Mouse (Mus musculus) splenic B cell, adult 2 months (primary cell): ENCODE data around the gene Nxpe4.
"Not testable (repeated sequence)": the region's sequence is repeated elsewhere in the genome, so short reads cannot be mapped to it uniquely, and the experiment has no call there.

ENCODE experiments used
- DNase-seq: peaks from one replicate; pipeline ENCODE4 v3.0.0-alpha.2; 2011; ENCODE audit warnings: low read depth, low spot score
- H3K27me3 ChIP-seq: 2 replicates; pipeline ENCODE4 v1.6.1; 2012; ENCODE audit warnings: mild to moderate bottlenecking, low read length, moderate library complexity, mixed read lengths; ENCODE audit not compliant: control insufficient read depth, poor library complexity, insufficient read depth, severe bottlenecking
- H3K36me3 ChIP-seq: 2 replicates; pipeline ENCODE4 v1.6.1; 2012; ENCODE audit warnings: mild to moderate bottlenecking, low read length, moderate library complexity, mixed read lengths; ENCODE audit not compliant: control insufficient read depth, poor library complexity, insufficient read depth, severe bottlenecking

The Nxpe4 gene

DNA sequence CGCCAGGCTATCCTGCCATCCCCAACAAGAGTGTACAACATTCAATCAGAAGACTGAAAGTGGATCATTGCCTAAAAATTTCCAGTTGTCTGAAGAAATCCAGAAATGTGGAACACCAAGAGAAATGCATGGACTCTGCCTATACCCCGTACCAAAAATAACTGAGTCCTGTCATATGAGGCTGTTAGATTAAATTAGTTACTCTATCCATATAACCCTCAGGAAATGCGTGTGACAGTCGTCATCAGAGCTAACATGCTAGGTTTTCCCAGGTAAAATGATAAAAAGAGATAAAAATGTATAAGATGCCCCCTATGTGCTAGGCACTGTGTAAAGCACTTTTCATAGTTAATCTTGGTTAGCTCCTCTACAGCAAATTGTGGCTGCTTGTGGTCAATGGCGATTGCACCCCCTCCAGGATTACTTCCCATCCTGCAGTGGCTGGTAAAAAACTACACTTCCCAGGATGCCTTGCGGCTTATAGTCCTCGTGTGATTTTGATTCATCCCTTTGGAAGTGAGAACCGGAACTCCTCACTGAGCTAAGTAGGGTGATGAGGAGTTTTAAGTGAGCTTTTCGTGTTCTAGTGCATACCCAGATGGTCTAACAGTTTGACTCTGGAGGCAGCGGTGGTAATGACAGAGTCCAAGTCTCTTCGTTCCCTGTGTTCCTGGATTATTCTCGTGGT, at the start of gene Nxpe4:
Gene Nxpe4 (plus strand): TSS at position 519 of the 688 bp plus-strand sequence.
- DNase-seq: no peak
- H3K36me3 ChIP-seq: no peaks in the 10 kb centered on the region
- H3K27me3 ChIP-seq: no peaks in the 10 kb centered on the region

DNA sequence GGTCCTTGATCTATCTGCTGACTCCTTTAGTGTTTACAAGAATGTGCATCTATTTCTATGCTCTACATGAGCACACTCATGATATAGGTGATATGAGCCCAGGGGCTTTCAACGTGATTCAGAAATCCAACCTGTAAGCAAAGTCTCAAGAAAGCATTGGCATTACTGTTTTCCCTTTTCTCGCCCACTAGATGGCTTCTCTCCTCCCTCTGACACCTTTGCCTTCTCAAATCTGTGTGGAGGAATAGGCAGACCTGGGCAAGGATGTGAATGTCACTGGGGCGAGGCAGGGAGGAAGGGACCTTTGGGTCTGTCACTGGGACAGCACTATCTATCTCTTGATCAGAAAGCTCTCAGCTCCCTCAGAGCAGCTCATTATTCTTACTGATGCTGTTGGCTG, 35.0 kb upstream of the Nxpe4 start:
- Histone ChIP-seq H3K36me3 (no peaks in the 10 kb centered on the region), H3K27me3 (no peaks in the 10 kb centered on the region; the same call in 1 of the 2 replicates)
- no peak for DNase-seq

DNA sequence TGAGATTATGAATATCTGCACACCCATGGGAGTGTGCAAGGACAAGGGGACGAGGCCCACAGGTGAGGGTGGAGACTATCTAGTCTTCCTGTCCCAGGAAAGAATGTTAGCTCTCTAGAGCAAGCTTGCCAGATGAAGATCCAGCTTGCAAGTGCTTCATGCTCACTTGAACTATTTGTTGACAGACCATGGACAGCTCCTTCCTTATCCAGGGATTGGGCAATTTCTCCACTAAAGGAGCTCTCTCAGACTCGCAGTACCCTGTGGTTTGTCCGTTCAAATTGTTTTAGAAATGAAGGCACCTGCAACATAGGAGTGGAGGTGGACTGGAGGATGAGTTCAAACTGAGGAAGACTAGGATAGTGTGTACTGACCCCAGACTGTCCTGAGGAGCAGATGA, 24.3 kb upstream of the Nxpe4 start:
- no peak for DNase-seq
- Histone ChIP-seq H3K27me3 (no peaks in the 10 kb centered on the region), H3K36me3 (no peaks in the 10 kb centered on the region)

DNA sequence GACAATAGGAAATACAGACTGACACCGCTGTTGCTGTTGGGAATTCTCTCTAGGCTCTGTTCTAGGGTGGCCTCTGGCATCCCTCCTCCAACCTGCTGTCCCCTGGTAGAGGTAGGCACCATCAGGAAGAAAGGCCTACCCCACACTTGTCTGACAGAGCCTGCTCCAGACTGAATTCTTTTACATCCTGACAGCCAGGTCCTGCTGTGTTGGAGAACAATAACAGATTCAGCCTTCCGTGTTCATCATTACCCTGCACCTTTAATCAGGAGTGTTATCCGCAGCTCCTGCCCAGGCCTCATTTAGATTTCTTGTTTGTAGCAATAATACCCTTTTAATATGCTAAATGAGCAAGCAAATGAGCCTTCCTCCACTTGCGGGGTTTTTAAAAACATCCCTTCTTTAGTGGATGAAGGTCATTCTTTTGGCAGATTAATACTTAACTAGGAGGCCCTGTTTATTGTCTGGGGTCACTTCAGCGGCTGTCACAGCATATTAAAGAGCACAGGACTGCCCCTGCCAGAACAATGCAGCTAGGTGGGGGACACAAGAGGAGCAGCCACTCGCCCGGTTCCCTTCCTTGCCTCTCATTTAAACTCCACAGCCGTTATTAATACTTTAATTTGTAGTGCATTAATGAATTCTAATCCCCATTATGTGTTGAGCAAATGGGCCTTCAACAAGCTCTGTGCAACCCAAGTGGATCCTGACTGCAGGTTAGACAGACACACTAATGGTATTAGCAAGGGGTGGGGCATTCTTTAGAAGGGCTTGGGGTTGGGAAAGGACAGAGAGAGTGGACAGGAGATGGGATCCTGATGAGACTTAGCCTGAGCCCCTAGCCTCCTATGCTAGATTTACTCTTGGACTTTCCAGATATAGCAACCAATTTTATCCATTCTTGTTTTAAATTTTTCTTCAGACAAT, 21.1 kb upstream of the Nxpe4 start:
- DNase-seq: no peak
- no peaks in the 10 kb centered on the region for H3K27me3 ChIP-seq
- no peaks in the 10 kb centered on the region for H3K36me3 ChIP-seq

- no peak for DNase-seq
- no peaks in the 10 kb centered on the region for H3K27me3 ChIP-seq
- H3K36me3 ChIP-seq: no peaks in the 10 kb centered on the region
Observed at GRCm38 (mm10) chr9:48142646-48143045, 19.2 kb upstream of the Nxpe4 start.

DNA sequence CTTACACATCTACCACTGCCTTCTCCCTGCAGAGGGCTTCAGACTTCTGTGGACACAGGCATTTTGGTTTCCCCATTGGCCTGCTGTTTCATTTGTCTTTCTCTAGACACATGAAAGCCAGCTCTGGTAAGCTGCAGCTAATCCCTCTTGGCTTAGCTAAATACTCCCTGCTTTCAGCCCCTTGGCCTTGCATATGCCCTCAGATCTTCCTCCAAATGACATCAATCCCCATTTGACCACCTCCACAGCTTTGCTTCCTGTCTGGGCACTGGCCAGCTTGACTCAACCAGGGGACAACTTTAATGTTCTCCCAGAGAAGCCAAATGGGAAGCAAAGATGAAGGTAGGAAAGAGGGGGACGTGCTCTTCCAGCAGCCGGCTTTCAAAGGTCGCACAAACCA, 15.1 kb upstream of the Nxpe4 start:
- no peaks in the 10 kb centered on the region for H3K27me3 ChIP-seq
- H3K36me3 ChIP-seq: no peaks in the 10 kb centered on the region
- DNase-seq: no peak

DNA sequence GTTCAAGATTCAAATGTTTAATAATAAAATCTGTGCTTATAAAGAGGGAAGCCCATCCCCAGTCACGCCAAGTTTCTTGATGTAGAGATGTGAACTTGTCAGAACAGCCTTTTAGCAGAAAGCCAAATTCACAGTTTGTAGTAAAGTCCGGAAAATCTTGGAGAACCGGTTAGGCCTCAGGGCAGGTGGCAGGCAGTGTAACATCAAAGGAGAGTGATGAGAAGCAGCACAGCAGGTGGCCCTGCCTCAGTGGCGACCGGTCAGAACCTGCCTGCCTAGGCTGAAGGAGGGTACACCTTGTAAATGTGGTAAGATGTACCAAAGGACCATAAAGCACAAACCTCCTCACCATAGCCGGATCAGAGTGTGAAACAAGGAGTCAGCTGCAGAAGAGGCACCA, 4.7 kb downstream of the Nxpe4 start:
- not testable (repeated sequence) for H3K27me3 ChIP-seq, DNase-seq, H3K36me3 ChIP-seq

GRCm38 (mm10) chr9:48176764-48177163, 14.9 kb downstream of the Nxpe4 start:
- Histone ChIP-seq H3K27me3 (no peaks in the 10 kb centered on the region; the same call in 1 of the 2 replicates), H3K36me3 (no peaks in the 10 kb centered on the region)
- DNase-seq: peak; percentile 8

- H3K36me3 ChIP-seq: no peaks in the 10 kb centered on the region
- H3K27me3 ChIP-seq: no peaks in the 10 kb centered on the region
- no peak for DNase-seq
Observed at GRCm38 (mm10) chr9:48181300-48181699, 19.5 kb downstream of the Nxpe4 start.

GRCm38 (mm10) chr9:48182718-48183414, 21.0 kb downstream of the Nxpe4 start:
- no peaks in the 10 kb centered on the region for H3K27me3 ChIP-seq
- no peak for DNase-seq
- H3K36me3 ChIP-seq: no peaks in the 10 kb centered on the region

- Histone ChIP-seq H3K36me3 (no peaks in the 10 kb centered on the region), H3K27me3 (no peaks in the 10 kb centered on the region)
- DNase-seq: no peak
Observed at GRCm38 (mm10) chr9:48184319-48184718, 22.5 kb downstream of the Nxpe4 start.

- H3K27me3 ChIP-seq: no peaks in the 10 kb centered on the region
Observed at GRCm38 (mm10) chr9:48188854-48189253, 27.0 kb downstream of the Nxpe4 start.

DNA sequence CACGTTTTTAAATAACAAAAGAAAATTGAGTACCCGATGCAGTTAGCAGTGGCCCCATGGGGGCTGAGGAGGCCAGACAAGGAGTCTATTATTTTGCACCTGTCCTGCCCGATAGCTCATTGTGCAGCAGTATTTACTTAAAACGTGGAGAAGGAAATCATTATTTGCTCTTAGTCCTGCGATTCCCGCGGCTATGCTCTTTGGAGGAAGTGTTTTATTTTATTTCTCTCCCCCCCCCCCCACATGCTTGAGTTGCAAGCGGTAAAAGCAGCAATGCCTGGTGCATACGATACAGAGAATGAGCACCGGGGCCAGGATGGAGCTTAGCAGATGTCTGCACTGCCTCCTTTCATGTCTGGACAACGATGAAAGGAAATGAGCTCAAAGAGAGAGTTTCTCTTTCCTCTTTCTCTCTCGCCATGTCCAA, 35.6 kb downstream of the Nxpe4 start:
- Histone ChIP-seq H3K27me3 (no peaks in the 10 kb centered on the region), H3K36me3 (no peaks in the 10 kb centered on the region)
- DNase-seq: no peak

More at GRCm38 (mm10) chr9:48188854-48189253, 27.0 kb downstream of the Nxpe4 start:
- H3K36me3 ChIP-seq: no peaks in the 10 kb centered on the region
- DNase-seq: no peak

DNA sequence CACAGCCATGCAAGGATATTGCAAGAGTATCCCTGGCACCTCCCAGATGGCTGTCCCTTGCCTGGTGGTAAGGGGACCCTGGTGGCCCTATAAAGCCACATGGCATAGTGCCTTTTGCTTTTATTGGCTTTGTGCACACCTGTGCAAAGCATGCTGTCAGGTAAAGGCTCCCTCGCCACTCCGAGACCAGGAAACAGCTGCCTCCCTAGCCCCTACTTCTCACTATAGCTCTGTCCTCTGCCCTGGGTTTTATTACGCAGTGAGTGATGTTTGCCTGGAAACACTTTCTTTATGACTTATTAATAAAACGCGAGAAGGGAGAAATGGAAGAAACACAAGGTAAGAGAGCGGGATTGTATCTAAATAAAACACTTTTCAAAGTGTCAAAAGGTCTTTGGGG, 49.1 kb downstream of the Nxpe4 start:
- Histone ChIP-seq H3K27me3 (no peaks in the 10 kb centered on the region), H3K36me3 (no peaks in the 10 kb centered on the region)
- DNase-seq: no peak

GRCm38 (mm10) chr9:48211912-48212311, 50.1 kb downstream of the Nxpe4 start:
- Histone ChIP-seq H3K27me3 (no peaks in the 10 kb centered on the region), H3K36me3 (no peaks in the 10 kb centered on the region)
- DNase-seq: no peak
